Comparison of ENCODE assay signal across 8 mouse cellular contexts in the genomic region with DNA sequence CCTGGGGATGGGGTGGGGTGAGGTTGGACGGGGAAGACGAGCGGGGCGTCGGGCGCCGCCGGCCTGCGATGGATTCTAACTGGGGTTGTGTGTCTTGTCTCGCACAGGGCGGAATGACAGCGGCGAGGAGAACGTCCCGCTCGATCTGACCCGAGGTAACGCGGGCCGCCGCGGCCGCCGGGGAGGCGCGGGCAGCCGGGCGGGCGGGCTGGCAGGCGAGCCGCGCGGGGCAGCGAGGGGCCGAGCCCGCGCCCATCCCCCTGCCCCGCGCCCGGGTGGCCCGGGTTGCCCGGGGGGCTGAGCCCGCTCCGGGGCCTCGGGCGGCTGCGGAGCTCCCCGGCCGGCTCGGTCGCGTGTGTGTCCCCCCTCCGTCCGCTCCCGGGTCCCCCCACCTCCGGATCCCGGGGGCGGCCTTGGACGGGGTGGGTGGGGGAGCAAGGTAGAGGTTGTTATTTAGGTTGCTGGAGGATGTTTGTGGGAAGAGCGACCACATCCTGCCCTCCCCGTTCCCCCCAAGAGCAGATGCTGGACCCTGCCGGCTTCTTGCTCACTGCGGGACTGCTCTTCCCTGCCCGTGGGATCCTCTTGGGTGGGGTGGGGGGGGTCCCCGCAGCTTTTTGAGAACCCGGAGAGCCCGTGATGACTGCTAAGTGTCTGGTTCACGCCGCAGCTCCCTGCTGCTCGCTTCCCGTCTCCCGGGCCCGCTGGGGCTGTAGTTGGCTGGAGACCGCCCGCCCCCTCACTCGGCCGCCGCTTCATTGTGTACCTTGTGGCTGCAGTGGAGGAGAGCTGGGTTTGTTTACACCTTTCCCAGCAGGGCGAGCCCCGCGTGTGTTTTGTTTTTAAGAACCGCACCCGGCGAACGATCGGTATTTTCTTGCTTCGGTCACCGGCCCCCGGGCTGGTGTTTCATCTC. TPM values are rescaled to one million over a fixed set of nuclear protein-coding genes. Genes with fewer than 3 reads are reported as not detected.
DNase-seq lines count a peak whose midpoint lies in the region; ATAC-seq and TF ChIP-seq lines count a peak whose summit lies in the region.

No protein-coding gene starts in this region.

- DNase-seq in A20 (ENCODE audit: low read depth, low spot score), result peak; percentile 59
- DNase-seq in T-cell, adult 2 months (ENCODE audit: low spot score), result peak; percentile 80
- DNase-seq in gastrocnemius, postnatal 4 days (ENCODE audit: low spot score in 2 of 2), result peak; percentile 17 to 42
- DNase-seq in lung, embryonic 14.5 days, result peak; percentile 47
- DNase-seq in thymus, postnatal 0 days (ENCODE audit: low spot score), result peak; percentile 80

- peak overlapping the region; percentile 91 for H3K27ac ChIP-seq in kidney, embryonic 14.5 days (ENCODE audit: low read depth, low read length)
- H3K27ac ChIP-seq in lung, embryonic 14.5 days (ENCODE audit: low read depth), result peak overlapping the region; percentile 96

- no peaks in the 10 kb centered on the region for H3K27me3 ChIP-seq in kidney, embryonic 14.5 days (ENCODE audit: control insufficient read depth, insufficient read depth, low read length)
- no peaks in the 10 kb centered on the region for H3K27me3 ChIP-seq in lung, embryonic 14.5 days (ENCODE audit: insufficient read depth, low read length)

- H3K4me1 ChIP-seq in kidney, embryonic 14.5 days (ENCODE audit: control insufficient read depth, insufficient read depth, low read length), result peaks cover 12% of the 10 kb centered on the region; the same call in 1 of the 2 replicates
- H3K4me1 ChIP-seq in lung, embryonic 14.5 days (ENCODE audit: insufficient read depth), result peaks cover 7% of the 10 kb centered on the region; the same call in 1 of the 2 replicates

- no peaks in the 10 kb centered on the region for H3K36me3 ChIP-seq in kidney, embryonic 14.5 days (ENCODE audit: control insufficient read depth, insufficient read depth, low read length)
- no peaks in the 10 kb centered on the region for H3K36me3 ChIP-seq in lung, embryonic 14.5 days (ENCODE audit: insufficient read depth)

- H3K9me3 ChIP-seq in kidney, embryonic 14.5 days (ENCODE audit: control insufficient read depth, low read length), result no peaks in the 10 kb centered on the region
- no peaks in the 10 kb centered on the region for H3K9me3 ChIP-seq in lung, embryonic 14.5 days (ENCODE audit: low read depth, low read length)

- peak; percentile 15 for ATAC-seq in common myeloid progenitor, adult 5-6 weeks (replicated peaks; ENCODE audit: low read depth, poor library complexity, severe bottlenecking)
- peak; percentile 68 for ATAC-seq in kidney, embryonic 14.5 days (ENCODE audit: low FRiP score, low TSS enrichment)
- ATAC-seq in lung, embryonic 14.5 days (ENCODE audit: insufficient read depth), result peak; percentile 76
- peak; percentile 13 for ATAC-seq in neutrophil, adult 5-6 weeks (ENCODE audit: extremely low read depth, insufficient number of reproducible peaks, low FRiP score, poor library complexity, severe bottlenecking)

- 1% methylated on average over 68 of the region's 89 CpGs for WGBS in kidney, embryonic 14.5 days
- WGBS in lung, embryonic 14.5 days, result under 1% methylated on average over 77 of the region's 89 CpGs

- H3K9ac ChIP-seq in kidney, embryonic 14.5 days (ENCODE audit: low read depth, low read length), result peak overlapping the region; percentile 93
- peak overlapping the region; percentile 95 for H3K9ac ChIP-seq in lung, embryonic 14.5 days

- TF ChIP-seq CTCF in lung, embryonic 14.5 days (IDR thresholded peaks at IDR 0.05; ENCODE audit: low read depth), result no peak

- peak overlapping the region; percentile 84 for H3K4me2 ChIP-seq in kidney, embryonic 14.5 days (replicated peaks; ENCODE audit: low read depth, low read length)
- peak overlapping the region; percentile 90 for H3K4me2 ChIP-seq in lung, embryonic 14.5 days

- H3K4me3 ChIP-seq in kidney, embryonic 14.5 days (ENCODE audit: low read length), result peak overlapping the region; percentile 88
- H3K4me3 ChIP-seq in lung, embryonic 14.5 days (ENCODE audit: low read depth, low read length), result peak overlapping the region; percentile 89

RNA-seq across cellular contexts. Expression of a gene that starts 0.6 kb away (rescaled TPM):
- total RNA-seq in common myeloid progenitor, adult 5-6 weeks (2017), result 48.0 and 55.8 TPM in 2 replicates
- 10 to 100 TPM; 16.9 to 18.1 TPM for total RNA-seq in gastrocnemius, postnatal 4 days (2021)
- 31.3 and 46.1 TPM in 2 replicates for polyA plus RNA-seq in kidney, embryonic 14.5 days (2014; fragmentation: Nextera tagmentation; extraction: Ambion mirVana)
- polyA plus RNA-seq in lung, embryonic 14.5 days (2014; fragmentation: Nextera tagmentation; extraction: Ambion mirVana), result 42.9 and 44.2 TPM in 2 replicates
- 96.7 and 109 TPM in 2 replicates for total RNA-seq in neutrophil, adult 5-6 weeks (2017)
- 60.2 and 75.7 TPM in 2 replicates for polyA plus RNA-seq in thymus, postnatal 0 days (2015; fragmentation: Nextera tagmentation; extraction: Ambion mirVana)

Comparison
In these comparisons a context has a peak if more than half of its experiments do, and no peak if none do; other contexts are left out.
1. Peak in every context shown above with its lines: DNase-seq, ATAC-seq, H3K4me3 ChIP-seq and H3K27ac ChIP-seq.
2. DNase-seq: peak in every context shown above with its lines; median percentile 80 in T-cell, adult 2 months; 80 in thymus, postnatal 0 days; 59 in A20; 47 in lung, embryonic 14.5 days; 30 in gastrocnemius, postnatal 4 days.
3. ATAC-seq: peak in every context shown above with its lines; median percentile 76 in lung, embryonic 14.5 days; 68 in kidney, embryonic 14.5 days; 15 in common myeloid progenitor, adult 5-6 weeks; 13 in neutrophil, adult 5-6 weeks.